Mouse (Mus musculus) cortical plate, adult 2 months (tissue): ENCODE data around the gene 1700018G05Rik.
"Not testable (repeated sequence)": the region's sequence is repeated elsewhere in the genome, so short reads cannot be mapped to it uniquely, and the experiment has no call there.

ENCODE experiments used
- CTCF ChIP-seq: fragments of 200-500 bp; IDR thresholded peaks from 2 replicates; pipeline ENCODE4 v1.5.1; 2011; ENCODE audit warnings: mild to moderate bottlenecking, control low read depth, low read length; ENCODE audit not compliant: insufficient read depth; ENCODE audit errors: extremely low read depth
- POLR2A ChIP-seq: fragments of 200-500 bp; IDR thresholded peaks from 2 replicates; pipeline ENCODE4 v1.6.1; 2011; ENCODE audit warnings: mild to moderate bottlenecking, low read length, control low read depth; ENCODE audit not compliant: insufficient read depth; ENCODE audit errors: extremely low read depth

DNA sequence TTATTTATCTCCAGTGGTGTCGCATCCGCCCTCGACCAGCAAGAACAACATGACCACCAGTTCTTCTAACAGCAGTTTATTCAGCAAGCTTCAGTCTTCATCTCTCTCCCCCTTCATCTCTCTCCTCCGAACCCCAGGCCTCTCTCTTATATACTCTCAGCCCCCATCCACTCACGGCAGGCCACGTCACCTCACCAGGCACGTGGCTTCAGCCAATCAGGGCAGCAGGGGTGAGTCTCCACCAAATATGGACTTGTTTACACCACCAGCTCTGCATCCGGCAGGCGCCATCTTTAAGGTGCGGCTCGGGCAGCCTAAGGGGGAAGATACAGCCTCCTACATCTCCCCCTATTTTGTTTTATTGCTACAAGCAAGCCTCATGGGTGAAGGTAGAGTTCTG, 22.0 kb downstream of the 1700018G05Rik start:
- TF ChIP-seq POLR2A, CTCF: not testable (repeated sequence)
